Mouse (Mus musculus): ENCODE measurements around the gene Mllt6.
"Not testable (repeated sequence)": the region's sequence is repeated elsewhere in the genome, so short reads cannot be mapped to it uniquely, and the experiment has no call there.

The Mllt6 gene

GRCm38 (mm10) chr11:97714784-97715760, 51.9 kb downstream of the Mllt6 start:
- no peak for DNase-seq (ENCODE audit: low spot score in 2 of 2)

DNA sequence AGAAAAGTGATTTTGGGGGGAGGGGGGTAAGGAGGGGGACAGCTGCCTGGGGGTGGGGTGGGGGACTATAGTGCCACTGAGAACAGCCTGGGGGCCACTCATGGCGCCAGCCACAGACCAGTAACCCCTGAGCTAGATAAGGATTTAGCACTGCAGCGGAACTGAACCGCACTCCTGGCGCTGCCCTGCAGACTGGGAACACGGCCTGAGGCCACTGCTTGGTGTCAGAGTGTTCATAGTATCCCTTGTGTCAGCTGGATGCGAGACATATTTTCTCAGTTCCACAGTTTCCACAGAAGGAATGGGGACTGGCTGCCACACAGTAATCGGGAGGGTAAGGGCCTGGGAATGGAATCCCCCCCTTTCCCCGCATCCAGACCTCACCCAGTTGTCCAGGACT, 52.8 kb downstream of the Mllt6 start:
- no peak for DNase-seq (ENCODE audit: low spot score in 2 of 2)

DNA sequence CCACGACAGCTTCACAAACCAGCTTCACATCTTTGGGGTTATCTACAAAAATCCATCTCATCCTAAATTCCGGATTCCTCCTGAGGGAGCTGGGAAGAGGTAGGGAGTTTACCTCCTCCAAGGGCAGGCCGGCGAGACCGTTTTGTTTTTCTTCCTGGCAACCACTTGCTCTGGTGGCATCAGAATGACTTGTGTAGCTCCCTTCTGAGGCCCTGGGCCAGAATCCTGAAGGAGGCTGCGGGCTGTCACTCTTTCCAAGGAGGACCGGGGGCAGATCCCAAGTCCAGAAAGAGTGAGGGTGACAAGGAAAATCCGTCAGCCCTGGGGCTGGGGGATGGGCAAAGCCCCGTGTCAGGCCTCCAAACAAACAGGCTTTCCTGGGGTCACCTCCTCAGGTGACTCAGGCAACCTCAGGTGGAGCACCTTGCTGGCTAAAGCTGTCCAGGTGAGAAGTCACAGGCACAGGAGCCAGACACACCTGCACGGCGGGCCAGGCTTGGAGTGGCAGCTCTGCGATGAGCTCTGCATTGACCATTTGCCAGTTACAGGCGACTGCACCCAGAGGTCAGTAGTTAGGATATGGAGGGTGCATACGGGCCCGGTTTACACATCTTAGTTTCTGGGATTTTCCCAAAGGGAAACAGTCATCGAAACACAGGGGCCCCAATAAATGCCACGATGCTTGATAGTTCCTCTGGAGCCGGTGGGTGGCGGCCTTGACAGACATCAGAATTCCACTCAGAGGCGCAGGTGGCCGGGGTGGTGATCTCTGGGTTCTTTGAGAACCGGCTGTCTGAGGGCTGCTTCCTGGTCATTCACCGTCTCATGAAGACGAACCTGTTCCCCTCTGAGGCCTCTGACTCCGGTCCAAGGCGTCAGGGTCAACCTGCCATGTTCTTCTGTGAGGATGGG, 54.4 kb downstream of the Mllt6 start:
- no peak for DNase-seq (ENCODE audit: low spot score in 2 of 2)

DNA sequence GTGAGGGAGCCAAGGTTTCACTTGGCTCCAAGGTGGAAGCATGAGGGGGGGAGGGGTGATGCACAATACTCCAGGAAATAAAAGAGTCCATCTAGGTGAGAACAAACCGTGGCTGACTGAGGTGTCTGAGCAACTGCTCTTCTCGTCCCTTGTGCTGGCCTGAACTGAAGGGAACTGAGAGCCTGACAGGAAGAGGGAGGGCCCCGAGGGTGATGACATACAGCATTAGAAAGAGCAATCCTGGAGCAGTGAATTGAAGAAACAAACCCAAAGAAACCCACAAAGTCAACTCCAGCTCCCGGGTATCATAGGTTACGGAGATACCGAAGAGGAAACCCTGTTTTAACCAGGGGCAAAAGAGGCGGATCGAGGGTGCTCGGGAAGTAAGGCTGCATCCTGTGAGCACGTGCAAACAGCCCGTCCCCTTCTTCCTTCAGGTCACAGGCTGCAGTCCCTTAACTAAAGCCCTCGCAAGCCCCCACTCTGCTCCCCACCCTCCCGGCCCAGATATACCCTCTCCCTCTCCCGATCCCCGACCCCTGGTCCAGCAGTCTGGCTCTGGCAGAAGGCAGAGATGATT, 55.2 kb downstream of the Mllt6 start:
- no peak for DNase-seq (ENCODE audit: low spot score in 2 of 2)

DNA sequence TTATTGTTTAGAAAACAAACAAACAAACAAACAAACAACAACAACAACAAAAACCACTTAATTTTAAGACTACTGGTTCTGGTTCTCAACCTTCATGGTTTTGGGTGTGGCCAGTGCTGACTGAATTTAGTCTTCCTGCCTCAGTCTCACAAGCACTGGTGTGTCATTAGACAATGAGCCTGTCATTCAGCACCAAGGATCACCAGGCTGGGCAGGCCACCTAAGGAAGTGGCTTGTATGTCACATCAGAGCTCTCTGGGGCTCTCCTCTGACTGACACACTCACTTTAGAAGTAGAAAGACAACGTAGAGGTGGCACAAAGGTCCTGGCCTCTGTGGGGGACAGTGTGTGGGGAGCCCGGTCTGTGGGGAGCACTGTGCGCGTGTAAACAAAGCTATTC, 55.8 kb downstream of the Mllt6 start:
- DNase-seq (ENCODE audit: low spot score in 2 of 2) = no peak

GRCm38 (mm10) chr11:97721338-97721737, 58.1 kb downstream of the Mllt6 start:
- DNase-seq (ENCODE audit: low spot score in 2 of 2) = no peak

GRCm38 (mm10) chr11:97723709-97724108, 60.5 kb downstream of the Mllt6 start:
- DNase-seq (ENCODE audit: low spot score in 2 of 2) = no peak

DNA sequence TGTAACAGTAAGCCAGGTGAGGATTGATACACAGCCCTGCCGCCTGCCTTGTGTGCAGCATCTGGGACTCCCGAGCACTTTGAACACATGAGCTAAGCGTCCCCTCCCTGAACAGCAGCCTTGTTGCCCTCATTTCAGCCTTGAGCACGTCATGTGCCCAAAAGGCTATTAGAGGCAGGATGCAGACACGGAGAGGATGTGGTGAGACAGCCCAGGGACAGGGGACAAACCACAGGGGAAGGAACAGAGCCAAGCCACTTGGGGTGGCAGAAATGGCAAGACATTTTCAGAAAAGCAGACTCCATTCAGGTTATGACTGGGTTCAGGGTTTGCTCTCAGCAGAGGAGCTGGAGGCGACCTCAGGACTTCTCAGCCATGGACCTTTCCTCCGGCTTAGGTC, 65.1 kb downstream of the Mllt6 start:
- DNase-seq (ENCODE audit: low spot score in 2 of 2) = no peak

DNA sequence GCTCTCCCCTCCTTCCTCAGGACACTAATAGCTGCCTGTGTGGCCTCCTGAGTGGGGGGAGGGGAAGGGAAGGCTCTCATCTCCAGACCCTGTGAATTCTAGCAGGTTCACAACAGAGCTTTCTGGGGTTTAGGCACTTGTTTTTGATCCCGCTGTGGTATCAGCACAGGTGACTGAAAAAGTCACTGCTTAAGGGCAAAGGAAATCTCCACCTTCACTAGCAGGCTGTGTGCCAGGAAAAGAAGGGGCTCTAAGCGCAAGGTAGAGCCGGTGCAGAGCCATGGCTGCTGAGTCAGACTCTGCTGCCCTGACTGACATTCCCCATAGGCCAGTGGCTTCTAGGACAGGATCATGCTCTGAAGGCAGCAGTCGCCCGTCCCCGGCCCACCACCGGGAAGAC, 65.5 kb downstream of the Mllt6 start:
- DNase-seq (ENCODE audit: low spot score in 2 of 2) = no peak

GRCm38 (mm10) chr11:97733689-97734088, 70.5 kb downstream of the Mllt6 start:
- no peak for DNase-seq (ENCODE audit: low spot score in 2 of 2)

DNA sequence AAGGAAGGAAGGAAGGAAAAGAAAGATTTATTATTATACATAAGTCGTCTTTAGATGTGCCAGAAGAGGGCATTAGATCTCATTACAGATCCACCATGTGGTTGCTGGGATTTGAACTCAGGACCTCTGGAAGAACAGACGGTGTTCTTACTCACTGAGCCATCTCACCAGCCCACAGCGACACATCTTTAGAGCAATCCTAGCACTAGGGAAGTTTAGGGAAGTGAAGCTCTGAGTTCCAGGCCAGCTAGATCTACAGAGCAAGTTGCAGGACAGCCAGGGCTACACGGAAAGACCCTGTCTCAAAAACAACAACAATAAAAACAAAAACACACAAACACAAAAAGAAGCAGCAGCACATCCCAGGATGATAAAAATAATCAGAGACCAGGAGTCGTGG, 71.6 kb downstream of the Mllt6 start:
- DNase-seq (ENCODE audit: low spot score in 2 of 2) = not testable (repeated sequence)
